Mouse (Mus musculus) embryonic facial prominence, embryonic 10.5 days (tissue): ENCODE results near the gene Chrdl2. TPM values are rescaled to one million over a fixed set of nuclear protein-coding genes. Genes with fewer than 3 reads are reported as not detected.

Experiments used
- DNase-seq: peaks from one replicate; pipeline ENCODE4 v3.0.0-alpha.2; 2017; ENCODE audit warnings: low spot score
- H3K27ac ChIP-seq: fragments of 300-500 bp; sonication (generic); replicated peaks from 2 replicates; pipeline ENCODE4 v1.5.1; 2016; ENCODE audit warnings: mild to moderate bottlenecking
- H3K27me3 ChIP-seq: fragments of 300-500 bp; sonication (generic); replicated peaks from 2 replicates; pipeline ENCODE4 v1.6.1; 2016; ENCODE audit warnings: low read depth, mild to moderate bottlenecking; ENCODE audit not compliant: poor library complexity, severe bottlenecking
- H3K36me3 ChIP-seq: fragments of 300-500 bp; sonication (generic); replicated peaks from 2 replicates; pipeline ENCODE4 v1.6.1; 2016; ENCODE audit warnings: mild to moderate bottlenecking, moderate library complexity
- H3K4me1 ChIP-seq: fragments of 300-500 bp; sonication (generic); 2 replicates; pipeline ENCODE4 v1.6.1; 2016
- H3K4me3 ChIP-seq: fragments of 300-500 bp; sonication (generic); 2 replicates; pipeline ENCODE4 v1.5.1; 2016; ENCODE audit warnings: mild to moderate bottlenecking, moderate library complexity
- H3K9me3 ChIP-seq: fragments of 300-500 bp; sonication (generic); 2 replicates; pipeline ENCODE4 v1.6.1; 2016; ENCODE audit warnings: mild to moderate bottlenecking
- WGBS: fragments of 180-500 bp; shearing (Covaris S2); methylation state at CpG from one replicate; pipeline ENCODE4 v1.1.7; 2016; 5-methylcytosine and 5-hydroxymethylcytosine counted together
- polyA plus RNA-seq: library from polyadenylated mRNA; unstranded; fragments of >200 nt; fragmentation: Nextera tagmentation; extraction: Ambion mirVana; gene quantifications from 2 replicates; pipeline ENCODE4 v1.2.1, GENCODE M21; 2016

Chrdl2 gene
- polyA plus RNA-seq, 1 experiment from 2014 or later, result 0.71 TPM

GRCm38 (mm10) chr7:100027353-100027752 lies 21.4 kb downstream of the Chrdl2 start:
- WGBS, result 71% methylated on average over 5 of the region's 5 CpGs
- no peaks in the 10 kb centered on the region for H3K36me3 ChIP-seq
- DNase-seq, result no peak

GRCm38 (mm10) chr7:100029307-100029706 lies 23.3 kb downstream of the Chrdl2 start:
- peak; percentile 60 for DNase-seq
- Histone ChIP-seq H3K4me1 (no peaks in the 10 kb centered on the region), H3K36me3 (no peaks in the 10 kb centered on the region), H3K4me3 (no peak overlapping the region), H3K9me3 (no peaks in the 10 kb centered on the region), H3K27ac (no peak overlapping the region), H3K27me3 (peaks cover 7% of the 10 kb centered on the region; the same call in 1 of the 2 replicates)
- 40% methylated on average over 3 of the region's 3 CpGs for WGBS

More at GRCm38 (mm10) chr7:100027353-100027752, 21.4 kb downstream of the Chrdl2 start:
- no peak overlapping the region for H3K4me3 ChIP-seq
- no peak overlapping the region for H3K27ac ChIP-seq
- 0 out of 2 replicates have a peak, but pooled peaks cover 3% of the 10 kb centered on the region for H3K27me3 ChIP-seq
- no peaks in the 10 kb centered on the region for H3K4me1 ChIP-seq
- H3K9me3 ChIP-seq, result no peaks in the 10 kb centered on the region

GRCm38 (mm10) chr7:100030996-100031749 lies 25.2 kb downstream of the Chrdl2 start:
- Histone ChIP-seq H3K9me3 (no peaks in the 10 kb centered on the region), H3K4me1 (peaks cover 8% of the 10 kb centered on the region), H3K27me3 (peaks cover 8% of the 10 kb centered on the region; the same call in 1 of the 2 replicates), H3K36me3 (no peaks in the 10 kb centered on the region), H3K27ac (no peak overlapping the region), H3K4me3 (no peak overlapping the region)
- 89% methylated on average over 8 of the region's 8 CpGs for WGBS
- DNase-seq, result no peak

- DNase-seq, result no peak
- no peaks in the 10 kb centered on the region for H3K9me3 ChIP-seq
- WGBS, result 71% methylated on average over 5 of the region's 5 CpGs
Observed at GRCm38 (mm10) chr7:100033672-100034071, 27.7 kb downstream of the Chrdl2 start.

GRCm38 (mm10) chr7:100034815-100035463 lies 29.0 kb downstream of the Chrdl2 start:
- Histone ChIP-seq H3K9me3 (no peaks in the 10 kb centered on the region), H3K27me3 (peaks cover 8% of the 10 kb centered on the region; the same call in 1 of the 2 replicates), H3K4me1 (peaks cover 8% of the 10 kb centered on the region), H3K36me3 (no peaks in the 10 kb centered on the region), H3K4me3 (no peak overlapping the region), H3K27ac (no peak overlapping the region)
- WGBS, result 80% methylated on average over 11 of the region's 11 CpGs
- DNase-seq, result no peak

More at GRCm38 (mm10) chr7:100033672-100034071, 27.7 kb downstream of the Chrdl2 start:
- no peak overlapping the region for H3K27ac ChIP-seq
- H3K4me3 ChIP-seq, result no peak overlapping the region
- H3K36me3 ChIP-seq, result no peaks in the 10 kb centered on the region
- H3K4me1 ChIP-seq, result peaks cover 8% of the 10 kb centered on the region
- peaks cover 8% of the 10 kb centered on the region; the same call in 1 of the 2 replicates for H3K27me3 ChIP-seq

- no peaks in the 10 kb centered on the region for H3K36me3 ChIP-seq
- no peak overlapping the region for H3K4me3 ChIP-seq
- H3K27me3 ChIP-seq, result peaks cover 8% of the 10 kb centered on the region
- H3K9me3 ChIP-seq, result no peaks in the 10 kb centered on the region
- 90% methylated on average over 7 of the region's 7 CpGs for WGBS
- H3K4me1 ChIP-seq, result peaks cover 8% of the 10 kb centered on the region
- DNase-seq, result no peak
- no peak overlapping the region for H3K27ac ChIP-seq
Observed at GRCm38 (mm10) chr7:100036050-100036449, 30.1 kb downstream of the Chrdl2 start.

GRCm38 (mm10) chr7:100036495-100036894 lies 30.5 kb downstream of the Chrdl2 start:
- 91% methylated on average over 3 of the region's 3 CpGs for WGBS

GRCm38 (mm10) chr7:100042120-100042519 lies 36.1 kb downstream of the Chrdl2 start:
- H3K9me3 ChIP-seq, result no peaks in the 10 kb centered on the region
- peaks cover 24% of the 10 kb centered on the region for H3K4me1 ChIP-seq
- 5% methylated on average over 31 of the region's 31 CpGs for WGBS
- H3K36me3 ChIP-seq, result no peaks in the 10 kb centered on the region
- H3K27me3 ChIP-seq, result peaks cover 20% of the 10 kb centered on the region
- peak; percentile 75 for DNase-seq
- peak overlapping the region; percentile 44 for H3K4me3 ChIP-seq
- peak overlapping the region; percentile 73 for H3K27ac ChIP-seq

More at GRCm38 (mm10) chr7:100036495-100036894, 30.5 kb downstream of the Chrdl2 start:
- no peaks in the 10 kb centered on the region for H3K9me3 ChIP-seq
- H3K27me3 ChIP-seq, result peaks cover 12% of the 10 kb centered on the region
- peaks cover 8% of the 10 kb centered on the region for H3K4me1 ChIP-seq
- H3K36me3 ChIP-seq, result no peaks in the 10 kb centered on the region
- H3K27ac ChIP-seq, result no peak overlapping the region
- no peak for DNase-seq
- H3K4me3 ChIP-seq, result no peak overlapping the region

GRCm38 (mm10) chr7:100043096-100043495 lies 37.1 kb downstream of the Chrdl2 start:
- 80% methylated on average over 5 of the region's 5 CpGs for WGBS
- Histone ChIP-seq H3K27me3 (peaks cover 20% of the 10 kb centered on the region), H3K27ac (no peak overlapping the region), H3K4me3 (no peak overlapping the region), H3K36me3 (no peaks in the 10 kb centered on the region), H3K4me1 (peaks cover 24% of the 10 kb centered on the region), H3K9me3 (no peaks in the 10 kb centered on the region)
- DNase-seq, result no peak

- Histone ChIP-seq H3K27ac (no peak overlapping the region; the same call in 1 of the 2 replicates), H3K27me3 (peaks cover 20% of the 10 kb centered on the region), H3K4me1 (peaks cover 24% of the 10 kb centered on the region), H3K36me3 (no peaks in the 10 kb centered on the region), H3K4me3 (no peak overlapping the region), H3K9me3 (no peaks in the 10 kb centered on the region)
- no peak for DNase-seq
- 42% methylated on average over 4 of the region's 4 CpGs for WGBS
Observed at GRCm38 (mm10) chr7:100043605-100044031, 37.6 kb downstream of the Chrdl2 start.

- Histone ChIP-seq H3K36me3 (no peaks in the 10 kb centered on the region), H3K9me3 (no peaks in the 10 kb centered on the region), H3K4me3 (no peak overlapping the region), H3K27ac (no peak overlapping the region), H3K27me3 (peaks cover 15% of the 10 kb centered on the region), H3K4me1 (peaks cover 24% of the 10 kb centered on the region)
- 84% methylated on average over 2 of the region's 2 CpGs for WGBS
- DNase-seq, result no peak
Observed at GRCm38 (mm10) chr7:100046486-100046885, 40.5 kb downstream of the Chrdl2 start.

GRCm38 (mm10) chr7:100051904-100052303 lies 45.9 kb downstream of the Chrdl2 start:
- no peak overlapping the region for H3K27ac ChIP-seq
- 68% methylated on average over 4 of the region's 4 CpGs for WGBS
- no peak for DNase-seq

More at GRCm38 (mm10) chr7:100051904-100052303, 45.9 kb downstream of the Chrdl2 start:
- Histone ChIP-seq H3K4me3 (no peak overlapping the region), H3K9me3 (no peaks in the 10 kb centered on the region), H3K27me3 (no peaks in the 10 kb centered on the region), H3K36me3 (no peaks in the 10 kb centered on the region), H3K4me1 (no peaks in the 10 kb centered on the region)
